Mouse (Mus musculus) erythroblast, adult 5-6 weeks (primary cell): Measurements from ENCODE around the gene Gm20662. TPM values are rescaled to one million over a fixed set of nuclear protein-coding genes. Genes with fewer than 3 reads are reported as not detected.
A peak's percentile ranks its signal among the peaks of the same experiment; 100 is the strongest.
"Not testable (repeated sequence)": the region's sequence is repeated elsewhere in the genome, so short reads cannot be mapped to it uniquely, and the experiment has no call there.

ENCODE experiments used
- ATAC-seq: replicated peaks from 2 replicates; pipeline ENCODE4 v1.8.0; 2016; ENCODE audit warnings: moderate number of reproducible peaks, mild to moderate bottlenecking, moderate TSS enrichment, inconsistent platforms; ENCODE audit not compliant: poor library complexity, low FRiP score, severe bottlenecking
- total RNA-seq, 2 experiments: library from RNA; stranded (forward) in 1 of 2; stranded (reverse) in 1 of 2; fragments of 150-400 nt in 1 of 2; fragments of 200-764, 138-1000 nt in 1 of 2; gene quantifications; 2 replicates each; pipeline versions ENCODE4 v1.2.3 to v1.2.4; 2015 to 2017; ENCODE audit warnings: low replicate concordance in 2 of 2

Gene Gm20662
- total RNA-seq, 2 experiments from 2014 or later = 16.9 TPM; not detected in 1

DNA sequence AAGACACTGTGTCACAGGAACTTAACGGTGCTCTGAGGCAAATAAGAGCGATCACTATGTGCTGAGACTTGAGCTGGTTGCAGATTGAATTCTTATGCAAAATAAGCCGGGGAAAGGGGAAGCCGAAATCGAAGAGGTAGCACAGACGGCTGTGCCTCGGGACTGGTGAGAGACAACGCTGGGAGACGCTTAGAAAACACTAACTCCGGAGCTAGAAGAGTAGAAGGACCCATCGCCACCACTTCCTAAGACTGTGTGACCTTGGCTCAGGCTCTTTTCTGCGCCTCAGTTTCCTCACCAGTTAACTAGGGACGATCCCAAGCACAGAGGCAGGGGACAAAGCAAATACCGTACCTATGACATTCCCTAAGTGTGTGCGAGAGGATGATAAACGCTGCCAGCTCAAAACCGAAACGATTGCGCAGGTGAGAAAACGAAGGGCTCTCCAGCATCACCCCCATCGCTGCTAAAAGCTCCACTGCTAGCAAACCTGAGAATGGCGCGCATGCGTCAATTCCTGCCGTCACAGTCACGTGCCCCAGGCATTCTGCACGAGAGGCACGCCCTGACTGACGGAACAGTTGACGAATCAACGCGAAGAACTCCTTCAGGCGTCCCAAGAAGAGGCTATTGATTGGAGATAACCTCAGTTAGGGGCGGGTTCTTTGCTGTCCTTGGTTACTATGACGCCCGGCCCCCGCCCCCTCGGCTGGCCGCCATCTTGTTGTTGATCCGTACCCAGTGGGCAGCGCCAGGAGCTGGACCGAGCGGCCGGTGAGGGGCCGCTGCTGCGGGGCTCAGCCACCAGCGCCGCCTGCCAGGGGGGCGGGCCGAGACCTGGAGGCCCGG, 6.0 kb downstream of the Gm20662 start, which contains the start of gene Ip6k1:
Gene Ip6k1 (plus strand): TSS at position 580 of the 849 bp plus-strand sequence.
- ATAC-seq = peak; percentile 94

DNA sequence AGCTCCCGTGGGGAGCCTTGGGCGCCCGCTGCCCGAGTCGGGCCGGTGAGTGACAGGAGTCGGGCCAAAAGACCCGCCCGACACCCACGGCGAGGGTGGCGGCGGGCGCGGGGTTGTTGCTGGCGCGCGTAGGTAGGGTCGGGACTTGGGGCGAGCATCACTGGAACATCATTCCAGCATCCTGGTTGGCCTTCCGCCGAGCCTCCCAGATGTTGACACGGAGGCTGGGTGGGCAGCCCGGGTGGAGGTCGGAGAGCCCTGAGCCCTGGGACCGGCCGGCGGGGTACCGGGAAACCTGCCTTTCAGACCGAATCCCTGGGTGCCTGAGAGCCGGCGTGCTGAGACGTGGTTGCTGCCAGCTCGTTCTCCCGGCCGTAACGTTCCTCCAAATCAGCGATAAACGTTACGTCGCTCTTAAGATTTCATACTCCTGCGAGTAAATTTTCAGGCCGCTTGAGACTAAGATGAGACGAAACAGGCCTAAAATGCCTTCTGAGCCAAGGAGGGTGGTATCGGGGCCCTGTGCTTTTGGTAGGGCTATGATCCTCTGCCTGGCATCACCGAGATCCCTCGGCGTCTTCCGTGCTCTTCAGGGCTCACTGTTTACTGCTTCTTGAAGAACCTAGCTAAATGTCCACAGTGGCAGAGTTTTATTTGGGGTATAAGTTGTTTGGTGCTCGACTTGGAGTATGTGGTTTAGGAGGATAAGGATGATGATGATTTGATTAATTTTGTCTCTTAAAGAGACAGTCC, 6.8 kb downstream of the Gm20662 start:
- ATAC-seq = peak; percentile 32

DNA sequence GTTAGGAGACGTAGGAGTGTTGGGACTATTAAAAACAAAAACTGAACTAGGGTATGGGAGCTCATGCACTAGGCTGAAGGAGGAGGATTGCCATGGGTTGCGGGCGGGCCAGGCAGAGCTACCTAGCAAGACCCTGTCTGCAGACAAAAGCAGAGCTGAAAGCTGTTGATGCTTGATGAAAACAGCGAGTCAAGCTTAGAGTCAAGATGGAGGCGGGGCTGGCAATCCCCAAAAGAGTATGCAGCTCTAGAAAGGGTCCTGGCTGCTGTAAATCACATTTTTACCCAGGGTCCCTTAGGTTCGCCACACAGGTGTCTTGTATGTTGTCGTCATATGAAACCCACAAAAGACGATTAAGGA, 7.4 kb downstream of the Gm20662 start:
- ATAC-seq = peak; percentile 24

DNA sequence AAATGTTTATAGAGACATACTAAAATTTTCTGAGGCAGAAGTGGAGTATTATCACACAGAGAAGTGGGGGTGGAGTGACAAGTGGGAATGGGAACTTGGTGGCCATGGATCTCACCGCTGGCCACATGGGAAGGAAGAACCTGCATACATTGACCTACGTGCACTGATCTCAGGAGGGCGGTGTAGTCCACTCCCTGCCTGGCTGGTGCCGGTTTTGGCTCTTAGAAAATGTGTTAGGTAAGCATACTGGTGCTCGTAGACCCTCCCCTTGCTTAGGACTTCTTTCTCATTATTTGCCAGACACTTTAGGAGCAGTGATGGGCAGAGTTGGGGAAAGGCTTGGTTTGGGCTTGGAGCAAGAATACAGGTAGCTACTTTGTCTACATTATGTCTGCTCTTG, 11.9 kb downstream of the Gm20662 start:
- no peak for ATAC-seq

DNA sequence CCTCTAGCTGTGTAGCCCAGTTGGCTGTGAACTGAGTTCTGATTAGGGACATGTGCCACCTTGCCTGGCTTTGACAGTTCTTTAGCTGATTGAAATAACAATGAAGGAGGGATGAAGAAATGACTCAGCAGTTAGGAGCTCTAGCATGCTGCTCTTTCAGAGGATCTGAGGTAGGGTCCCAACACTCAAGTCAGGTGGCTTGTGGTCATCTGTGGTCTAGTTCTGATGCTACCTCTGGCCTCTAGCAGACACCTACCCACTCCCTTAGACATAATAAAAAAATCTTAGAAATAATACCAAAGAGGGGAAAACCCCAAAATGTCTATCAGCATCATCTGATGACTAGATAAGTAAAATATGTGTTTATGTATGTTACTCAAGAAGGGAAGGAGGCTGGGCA, 14.2 kb downstream of the Gm20662 start:
- no peak for ATAC-seq

DNA sequence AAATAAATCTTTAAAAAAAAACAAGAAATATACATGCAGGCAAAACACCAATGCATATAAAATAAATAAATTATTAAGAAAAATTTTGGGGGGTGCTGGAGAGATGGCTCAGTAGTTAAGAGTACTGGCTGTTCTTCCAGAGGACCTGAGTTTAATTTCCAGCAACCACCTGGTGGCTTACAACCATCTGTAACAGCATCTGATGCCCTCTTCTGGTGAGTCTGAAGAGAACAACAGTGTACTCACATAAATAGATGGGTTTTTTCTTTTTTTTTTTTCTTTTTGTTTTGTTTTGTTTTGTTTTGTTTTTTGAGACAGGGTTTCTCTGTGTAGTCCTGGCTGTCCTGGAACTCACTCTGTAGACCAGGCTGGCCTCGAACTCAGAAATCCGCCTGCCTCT, 17.4 kb downstream of the Gm20662 start:
- ATAC-seq = not testable (repeated sequence)

DNA sequence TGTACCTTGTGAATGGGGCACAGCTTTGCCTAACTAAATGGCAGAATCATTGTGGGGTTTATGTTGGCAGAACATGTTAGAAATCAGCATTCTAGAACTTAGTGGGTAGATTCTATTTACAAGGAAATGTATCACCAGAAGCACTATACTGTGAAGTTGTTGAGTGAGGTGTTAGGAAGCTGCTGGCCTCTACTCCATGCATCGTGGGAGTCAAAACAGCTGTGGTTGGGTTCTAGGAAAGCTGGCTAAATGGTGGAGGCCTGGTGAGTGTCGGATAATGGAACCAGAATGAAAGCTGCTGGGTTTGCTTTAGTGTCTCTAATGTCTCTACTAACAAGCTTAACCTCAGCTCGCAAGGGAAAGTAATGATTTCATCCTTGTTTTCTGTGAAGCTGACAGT, 21.0 kb downstream of the Gm20662 start:
- ATAC-seq = no peak

DNA sequence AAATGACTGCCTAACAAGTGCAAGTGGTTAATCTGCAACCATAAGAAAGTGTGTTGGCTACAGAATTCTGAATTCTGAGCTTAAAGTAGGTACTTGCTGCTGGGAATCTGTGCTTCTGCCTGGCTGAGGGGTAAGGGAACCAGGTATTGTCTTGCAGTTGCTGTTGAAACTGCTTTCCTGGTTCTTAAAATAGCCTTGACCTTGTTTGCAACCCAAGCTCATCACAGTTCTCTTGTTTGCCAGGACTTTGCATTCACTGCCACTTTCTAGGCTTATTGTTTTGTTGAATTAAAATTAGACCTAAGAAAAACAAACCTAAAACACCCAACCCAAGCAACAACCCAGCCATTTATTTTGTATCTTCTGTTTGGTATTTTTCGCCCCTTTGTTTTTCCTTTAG, 24.6 kb downstream of the Gm20662 start:
- ATAC-seq = no peak

DNA sequence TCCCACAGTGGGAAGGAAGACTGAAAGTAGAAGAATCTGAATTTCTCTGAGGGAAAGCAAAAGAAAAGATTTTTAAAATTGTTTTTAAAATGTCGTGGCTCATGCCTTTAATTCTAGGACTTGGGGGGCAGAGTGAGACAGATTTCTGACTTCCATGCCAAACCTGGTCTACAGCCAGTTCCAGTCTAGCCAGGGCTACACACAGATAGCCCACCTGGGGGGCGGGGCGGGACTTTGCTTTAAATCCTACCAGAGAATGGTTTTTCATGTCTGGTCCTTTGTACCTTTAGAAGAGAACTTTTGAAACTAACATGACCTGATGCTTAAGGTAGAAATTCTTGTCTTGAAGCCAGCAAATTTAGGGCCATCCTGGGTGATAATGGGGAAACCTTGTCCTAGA, 27.1 kb downstream of the Gm20662 start:
- no peak for ATAC-seq

DNA sequence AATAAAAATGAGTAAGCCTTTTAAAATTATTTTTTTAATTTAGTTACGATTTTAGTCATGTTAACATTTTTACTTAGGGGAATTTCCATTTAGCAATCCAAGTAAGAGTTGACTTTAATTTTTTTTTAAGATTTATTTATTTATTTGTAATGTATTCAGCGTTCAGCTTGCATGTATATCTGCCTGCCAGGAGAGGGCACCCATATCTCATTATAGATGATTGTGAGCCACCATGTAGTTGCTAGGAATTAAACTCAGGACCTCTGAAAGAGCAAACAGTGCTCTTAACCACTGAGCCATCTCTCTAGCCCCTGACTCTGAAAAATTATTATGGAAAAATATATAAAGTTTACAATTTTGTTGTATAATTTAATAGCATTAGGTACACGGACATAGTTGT, 30.4 kb downstream of the Gm20662 start:
- ATAC-seq = no peak

DNA sequence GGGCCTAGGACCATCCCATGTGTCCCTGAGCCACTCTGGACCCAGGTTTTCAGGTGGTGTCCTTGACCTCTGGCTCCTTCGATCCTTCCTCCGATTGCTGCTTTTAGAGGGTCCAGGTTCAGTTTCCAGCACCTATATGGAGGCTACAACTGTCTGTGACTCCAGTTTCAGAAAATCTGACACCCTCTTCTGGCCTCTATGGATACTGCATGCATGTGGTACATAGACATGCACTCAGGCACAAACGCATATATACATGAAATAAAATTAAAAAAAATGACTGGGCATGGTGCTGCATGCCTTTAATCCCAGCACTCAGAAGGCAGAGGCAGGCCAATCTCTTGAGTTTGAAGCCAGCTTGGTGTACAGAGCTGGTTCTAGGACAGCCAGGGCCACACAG, 31.7 kb downstream of the Gm20662 start:
- ATAC-seq = peak; percentile 33; the same call in 1 of the 2 replicates

DNA sequence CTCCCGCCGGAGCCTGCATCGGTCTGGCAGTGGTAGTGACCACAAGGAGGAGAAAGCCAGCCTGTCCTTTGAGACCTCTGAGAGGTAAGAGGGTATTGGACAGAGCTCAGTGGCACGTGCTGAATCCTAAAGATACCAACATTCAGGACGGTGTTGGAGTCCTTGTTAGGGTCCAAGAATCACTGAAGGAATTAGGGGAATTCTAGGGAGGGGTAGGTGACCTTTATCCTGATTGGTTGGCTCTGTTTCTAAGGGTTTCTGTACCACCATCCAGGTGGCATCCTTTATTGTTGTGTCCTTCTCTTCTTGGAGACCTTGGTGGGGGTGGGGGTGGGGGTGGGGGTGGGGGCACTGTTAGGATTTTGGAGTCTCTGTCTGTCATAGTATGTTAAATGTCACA, 36.0 kb downstream of the Gm20662 start:
- no peak for ATAC-seq

DNA sequence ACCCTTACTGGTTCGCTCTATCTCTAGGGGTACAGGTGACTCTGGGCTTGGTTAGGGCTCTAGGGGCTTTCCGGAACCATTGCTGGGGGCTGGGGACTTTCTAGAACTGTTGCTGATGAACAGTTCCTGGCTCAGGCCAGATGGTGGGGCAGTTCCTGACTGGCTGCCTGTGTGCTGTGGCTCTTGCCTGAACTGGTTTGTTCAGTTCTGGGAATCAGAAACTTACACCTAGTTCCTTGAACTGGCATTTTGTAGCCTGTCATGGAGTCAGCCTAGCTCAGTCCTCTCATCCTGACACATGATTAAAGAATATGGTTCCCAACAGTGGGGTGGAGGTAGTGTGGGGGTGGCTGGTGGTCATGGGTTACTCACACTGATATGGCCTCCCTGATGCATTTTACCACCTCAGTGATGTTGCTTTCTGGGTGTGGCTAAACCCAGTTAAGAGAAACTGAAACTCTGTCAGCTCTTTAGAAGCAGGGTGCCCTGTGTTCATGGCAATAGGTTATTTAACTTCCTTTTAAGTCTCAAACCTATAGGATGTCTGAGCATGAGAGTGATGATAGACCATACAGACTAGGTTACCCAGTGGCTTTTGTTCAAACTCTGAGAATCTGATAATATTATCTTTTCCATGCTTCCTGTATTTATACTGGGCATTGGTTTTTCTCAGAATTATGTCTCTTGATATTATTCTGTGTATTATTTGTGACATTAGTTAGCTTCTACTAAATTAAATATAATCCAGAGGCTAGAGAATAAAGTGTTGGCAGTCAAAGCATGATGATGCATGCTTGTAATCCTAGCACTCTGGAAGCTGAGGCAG, 39.4 kb downstream of the Gm20662 start:
- ATAC-seq = no peak

DNA sequence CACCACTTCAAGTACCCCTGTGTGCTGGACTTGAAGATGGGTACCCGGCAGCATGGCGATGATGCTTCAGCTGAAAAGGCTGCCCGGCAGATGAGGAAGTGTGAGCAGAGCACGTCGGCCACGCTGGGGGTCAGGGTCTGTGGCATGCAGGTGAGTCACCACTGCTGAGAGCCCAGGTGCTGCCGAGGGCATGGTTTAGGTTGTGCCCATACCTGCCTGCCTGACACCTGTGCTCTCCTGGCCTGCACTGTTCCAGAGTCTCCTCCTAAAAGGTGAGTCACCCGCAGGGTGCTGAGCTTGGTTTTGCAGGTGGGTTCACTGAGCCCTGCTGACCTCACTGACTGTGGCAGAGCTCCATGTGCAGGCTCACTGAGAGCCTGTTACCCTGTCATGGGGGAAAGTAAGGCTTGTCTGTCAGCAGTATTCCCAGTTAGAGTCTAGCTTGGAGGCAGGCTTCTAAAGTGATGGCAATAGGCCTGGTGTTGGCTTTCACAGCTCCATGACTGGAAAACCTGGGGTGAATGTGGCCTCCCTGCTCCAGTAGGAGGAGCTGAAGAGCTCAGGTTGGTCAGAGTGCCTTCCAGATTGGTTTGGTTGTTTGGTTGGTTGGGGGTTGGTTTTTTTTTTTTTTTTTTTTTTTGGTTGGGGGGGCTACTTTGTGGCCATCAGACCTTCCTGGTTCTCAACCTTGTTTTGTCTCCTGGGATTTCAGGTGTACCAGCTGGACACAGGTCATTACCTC, 48.8 kb downstream of the Gm20662 start:
- no peak for ATAC-seq

DNA sequence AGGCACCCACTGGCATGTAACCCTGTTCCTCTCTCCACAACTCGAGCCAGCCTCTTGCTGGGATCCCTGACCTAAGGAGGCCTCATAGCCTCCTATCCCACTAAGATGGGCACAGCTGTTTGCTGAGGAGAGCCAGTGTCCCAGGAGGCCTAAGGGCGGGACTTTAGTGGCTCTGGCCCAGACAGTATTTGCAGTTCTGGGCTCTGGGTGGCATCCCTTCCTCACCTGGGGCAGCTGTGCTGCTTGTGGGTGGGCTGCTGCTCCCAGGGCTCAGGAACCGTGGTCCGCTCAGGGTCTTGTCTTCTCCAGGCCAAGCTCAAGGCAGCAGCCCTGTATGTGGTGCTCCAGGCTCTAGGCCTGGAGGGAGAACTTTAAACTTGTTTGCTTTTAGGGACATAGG, 50.4 kb downstream of the Gm20662 start:
- no peak for ATAC-seq

DNA sequence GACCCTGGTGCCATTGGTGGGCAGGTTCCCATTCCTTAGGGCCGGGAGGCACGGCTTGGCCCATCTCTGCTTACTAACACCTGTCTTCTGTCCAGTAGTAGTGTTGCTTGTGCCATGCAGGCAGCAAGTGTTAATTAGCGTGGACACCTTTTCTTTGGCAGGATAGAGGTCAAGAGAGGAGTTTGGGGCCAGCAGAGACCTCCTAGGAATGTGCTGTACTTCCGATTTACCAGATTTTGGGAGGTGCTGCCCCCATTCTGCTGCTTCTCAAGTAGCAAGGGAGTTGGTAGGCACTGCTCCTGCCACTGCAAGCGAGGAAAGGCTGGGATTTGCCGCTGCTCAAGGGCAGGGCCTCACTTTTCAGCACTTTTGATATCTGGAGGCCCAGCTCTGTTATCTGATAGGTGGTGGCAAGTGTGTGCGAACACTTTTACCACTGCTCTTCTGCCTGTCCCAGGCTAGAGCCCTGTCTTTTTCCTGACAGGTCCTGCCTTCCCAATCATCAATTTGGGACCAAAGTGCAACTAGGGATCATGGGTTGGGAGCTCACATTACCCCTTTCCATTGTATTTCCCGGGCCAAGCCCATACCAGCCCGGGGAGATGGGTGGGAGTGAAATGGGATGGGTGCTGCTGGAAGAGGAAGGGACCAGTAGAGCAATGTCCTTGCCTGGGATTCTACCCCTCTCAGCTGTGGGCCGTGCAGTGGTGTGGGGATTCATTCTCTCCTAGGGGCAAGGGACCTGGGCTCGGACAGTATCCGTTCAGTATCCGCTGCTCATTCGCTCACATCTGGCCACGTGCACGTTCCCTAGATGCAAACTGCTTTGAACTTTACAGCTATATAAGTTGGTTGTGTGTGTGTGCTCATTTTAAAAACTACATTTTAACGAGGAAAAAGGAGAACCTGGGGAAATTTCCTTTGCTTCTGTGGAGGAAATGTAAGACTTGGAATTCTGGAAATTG, 51.7 kb downstream of the Gm20662 start:
- ATAC-seq = 0 out of 2 replicates have a peak, but pooled peaks have one; percentile 6

DNA sequence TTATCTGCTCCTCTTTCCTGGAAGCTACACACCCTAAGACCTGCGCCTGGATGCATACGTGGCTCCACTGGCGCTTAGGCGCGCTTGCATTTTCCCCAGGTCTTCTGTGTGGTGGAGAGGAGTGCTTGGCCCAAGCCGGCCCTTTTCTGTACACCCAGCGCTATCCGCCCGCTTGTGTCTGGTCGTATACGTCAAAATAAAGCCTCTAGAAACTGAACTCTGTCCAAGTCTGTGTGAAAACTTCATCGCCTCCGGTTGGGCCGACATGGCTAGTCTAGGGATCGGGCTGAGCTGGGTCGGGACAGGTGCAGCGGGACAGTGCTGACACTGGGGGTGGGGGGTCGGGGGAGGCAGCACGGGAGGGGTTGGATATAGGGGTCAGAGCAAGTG, 52.4 kb downstream of the Gm20662 start:
- 0 out of 2 replicates have a peak, but pooled peaks have one; percentile 1 for ATAC-seq

DNA sequence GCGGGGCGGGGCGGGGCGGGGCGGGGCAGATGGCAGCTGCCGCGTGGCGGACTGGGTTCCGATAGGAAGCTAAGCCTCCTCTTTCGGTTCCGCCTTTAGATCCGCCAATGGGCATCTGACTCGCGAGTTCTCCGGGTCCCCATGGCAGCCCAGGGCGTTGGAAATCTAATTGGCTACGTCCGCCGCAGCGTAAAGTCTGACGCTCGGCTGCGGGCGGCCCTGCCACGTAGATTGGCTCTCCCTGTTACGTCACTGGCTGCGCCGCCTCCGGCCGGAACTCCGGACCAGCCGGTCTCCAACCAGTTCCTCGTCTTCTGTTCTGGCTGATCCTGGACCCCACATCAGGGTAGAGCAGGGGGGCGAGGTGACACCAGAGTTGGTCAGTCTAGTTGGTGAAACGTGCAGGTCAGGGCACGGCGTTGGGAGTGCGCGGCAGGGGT, 52.9 kb downstream of the Gm20662 start, which contains the start of gene Gmppb:
Gene Gmppb (plus strand): TSS at position 227 of the 440 bp plus-strand sequence.
- peak; percentile 73 for ATAC-seq
